Mouse (Mus musculus): Measurements from ENCODE around the gene Poc1a.

DNA sequence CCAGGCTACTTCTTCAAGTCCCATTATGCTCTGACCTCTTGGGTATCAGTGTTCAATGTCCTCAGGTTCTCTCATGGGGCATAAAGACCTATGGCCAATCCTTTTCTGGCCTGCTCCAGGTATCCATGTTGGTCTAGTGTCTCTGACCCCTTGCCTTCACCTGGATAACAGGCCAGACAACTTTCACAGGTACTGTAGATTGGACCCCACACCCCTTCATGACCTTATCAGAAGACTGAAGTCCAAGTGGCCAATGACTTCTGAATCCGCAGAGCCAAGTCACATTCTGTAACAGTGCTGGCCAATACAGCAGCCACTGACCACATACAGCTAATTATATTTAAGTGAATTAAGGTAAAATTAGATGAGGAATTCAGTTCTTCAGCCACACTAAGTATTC is 8.6 kb upstream of the Poc1a start:
- TF ChIP-seq POLR2A (IDR thresholded peaks at IDR 0.05; ENCODE audit: borderline replicate concordance, extremely low read depth, low read depth, low read length) (no peak), CTCF (IDR thresholded peaks at IDR 0.05; ENCODE audit: insufficient read depth, low read length) (no peak)

All from lung, adult 2 months (tissue).